Mouse (Mus musculus): ENCODE measurements around the gene Jazf1. TPM values are rescaled to one million over a fixed set of nuclear protein-coding genes. Genes with fewer than 3 reads are reported as not detected.

Jazf1 gene
- total and polyA plus RNA-seq, 3 experiments: not detected

GRCm38 (mm10) chr6:52883773-52884172, 184.7 kb downstream of the Jazf1 start:
- no peak for TF ChIP-seq USF1 (IDR thresholded peaks at IDR 0.05; ENCODE audit: low read depth, low read length)
- TF ChIP-seq TAL1 (IDR thresholded peaks at IDR 0.05; ENCODE audit: low read length): no peak
- no peak for TF ChIP-seq ETS1 (IDR thresholded peaks at IDR 0.05; ENCODE audit: low read depth, low read length)
- TF ChIP-seq NELFE (IDR thresholded peaks at IDR 0.05; ENCODE audit: low read depth, low read length): no peak
- TF ChIP-seq EP300 (IDR thresholded peaks at IDR 0.05; ENCODE audit: low read depth in 1 of 2, low read length in 2 of 2): no peak
- no peak for TF ChIP-seq UBTF (IDR thresholded peaks at IDR 0.05; ENCODE audit: borderline replicate concordance, insufficient read depth, low read depth, low read length)
- no peak for TF ChIP-seq HCFC1 (IDR thresholded peaks at IDR 0.05; ENCODE audit: low read depth, low read length)
- no peak for TF ChIP-seq MAZ (IDR thresholded peaks at IDR 0.05; ENCODE audit: low read depth, low read length)
- TF ChIP-seq MAX (IDR thresholded peaks at IDR 0.05; ENCODE audit: low read length): no peak
- no peak for TF ChIP-seq GATA1 (IDR thresholded peaks at IDR 0.05; ENCODE audit: low read depth, low read length)
- TF ChIP-seq KAT2A (conservative IDR thresholded peaks at IDR 0.05; ENCODE audit: low read depth, low read length): no peak
- TF ChIP-seq RCOR1 (IDR thresholded peaks at IDR 0.05; ENCODE audit: low read depth, low read length): no peak
- no peak for TF ChIP-seq ZNF384 (IDR thresholded peaks at IDR 0.05; ENCODE audit: low read depth, low read length)
- no peak for TF ChIP-seq ZC3H11A (IDR thresholded peaks at IDR 0.05; ENCODE audit: low read depth, low read length)
- no peak for TF ChIP-seq CTCF (IDR thresholded peaks at IDR 0.05 in 2 of 3, conservative IDR thresholded peaks at IDR 0.05 in 1 of 3; ENCODE audit: control insufficient read depth in 1 of 3, insufficient read depth in 1 of 3, low read depth in 2 of 3, low read length in 3 of 3, poor library complexity in 1 of 3, severe bottlenecking in 1 of 3)
- TF ChIP-seq SIN3A (IDR thresholded peaks at IDR 0.05; ENCODE audit: low read length): no peak
- TF ChIP-seq NRF1 (IDR thresholded peaks at IDR 0.05; ENCODE audit: insufficient read depth, low read depth, low read length, poor library complexity, severe bottlenecking): no peak
- TF ChIP-seq MAFK (IDR thresholded peaks at IDR 0.05; ENCODE audit: borderline replicate concordance, low read depth, low read length): no peak
- TF ChIP-seq RAD21 (IDR thresholded peaks at IDR 0.05; ENCODE audit: low read depth, low read length): no peak
- no peak for TF ChIP-seq JUND (IDR thresholded peaks at IDR 0.05; ENCODE audit: low read depth, low read length)
- H3K4me3 ChIP-seq (ENCODE audit: control insufficient read depth in 1 of 2, insufficient read depth in 1 of 2, low read depth in 2 of 2, low read length in 2 of 2): no peak overlapping the region

GRCm38 (mm10) chr6:52877176-52877575, 191.3 kb downstream of the Jazf1 start:
- TF ChIP-seq MAFK (IDR thresholded peaks at IDR 0.05; ENCODE audit: borderline replicate concordance, low read depth, low read length) (no peak), ZMIZ1 (IDR thresholded peaks at IDR 0.05; ENCODE audit: low read depth, low read length) (no peak), TCF12 (IDR thresholded peaks at IDR 0.05; ENCODE audit: low read depth, low read length) (no peak), CHD1 (IDR thresholded peaks at IDR 0.05; ENCODE audit: low read depth, low read length) (no peak), CTCF (IDR thresholded peaks at IDR 0.05 in 2 of 3, conservative IDR thresholded peaks at IDR 0.05 in 1 of 3; ENCODE audit: control insufficient read depth in 1 of 3, insufficient read depth in 1 of 3, low read depth in 2 of 3, low read length in 3 of 3, poor library complexity in 1 of 3, severe bottlenecking in 1 of 3) (no peak), E2F4 (IDR thresholded peaks at IDR 0.05; ENCODE audit: borderline replicate concordance, low read depth, low read length) (no peak), SIN3A (IDR thresholded peaks at IDR 0.05; ENCODE audit: low read length) (no peak), MYC (IDR thresholded peaks at IDR 0.05; ENCODE audit: low read depth, low read length) (no peak), JUND (IDR thresholded peaks at IDR 0.05; ENCODE audit: low read depth, low read length) (no peak), TAL1 (IDR thresholded peaks at IDR 0.05; ENCODE audit: low read length) (no peak), USF1 (IDR thresholded peaks at IDR 0.05; ENCODE audit: low read depth, low read length) (no peak), MXI1 (IDR thresholded peaks at IDR 0.05; ENCODE audit: low read depth, low read length) (no peak), KAT2A (conservative IDR thresholded peaks at IDR 0.05; ENCODE audit: low read depth, low read length) (no peak), ZNF384 (IDR thresholded peaks at IDR 0.05; ENCODE audit: low read depth, low read length) (no peak), BHLHE40 (IDR thresholded peaks at IDR 0.05; ENCODE audit: borderline replicate concordance, low read depth, low read length) (no peak)
- peaks cover 0 to 2% of the 10 kb centered on the region in 2 experiments; a peak in 2 of 4 replicates for H3K27me3 ChIP-seq (ENCODE audit: control insufficient read depth in 1 of 2, insufficient read depth in 2 of 2, low read length in 2 of 2)
- H3K9ac ChIP-seq (ENCODE audit: control insufficient read depth, low read depth, low read length, poor library complexity, severe bottlenecking): no peak overlapping the region
- no peak overlapping the region for H3K27ac ChIP-seq (ENCODE audit: control insufficient read depth, low read depth, low read length)
- H3K79me2 ChIP-seq (ENCODE audit: control insufficient read depth, insufficient read depth, low read length, poor library complexity): no peaks in the 10 kb centered on the region
- no peaks in the 10 kb centered on the region for H3K36me3 ChIP-seq (ENCODE audit: control insufficient read depth in 1 of 2, insufficient read depth in 2 of 2, low read length in 2 of 2)
- no peaks in the 10 kb centered on the region for H3K9me3 ChIP-seq (replicated peaks; ENCODE audit: insufficient read depth, low read length)
- H3K4me1 ChIP-seq (ENCODE audit: control insufficient read depth in 1 of 2, insufficient read depth in 2 of 2, low read length in 2 of 2): no peaks in the 10 kb centered on the region
- no peak overlapping the region for H3K4me3 ChIP-seq (ENCODE audit: control insufficient read depth in 1 of 2, insufficient read depth in 1 of 2, low read depth in 2 of 2, low read length in 2 of 2)
- no peak for DNase-seq (ENCODE audit: low read depth, low spot score)

More at GRCm38 (mm10) chr6:52883773-52884172, 184.7 kb downstream of the Jazf1 start:
- H3K36me3 ChIP-seq (ENCODE audit: control insufficient read depth in 1 of 2, insufficient read depth in 2 of 2, low read length in 2 of 2): no peaks in the 10 kb centered on the region
- H3K27me3 ChIP-seq (ENCODE audit: control insufficient read depth in 1 of 2, insufficient read depth in 2 of 2, low read length in 2 of 2): no peaks in the 10 kb centered on the region; a peak in 1 of 4 replicates
- H3K9me3 ChIP-seq (replicated peaks; ENCODE audit: insufficient read depth, low read length): no peaks in the 10 kb centered on the region
- no peak overlapping the region for H3K9ac ChIP-seq (ENCODE audit: control insufficient read depth, low read depth, low read length, poor library complexity, severe bottlenecking)
- H3K4me1 ChIP-seq (ENCODE audit: control insufficient read depth in 1 of 2, insufficient read depth in 2 of 2, low read length in 2 of 2): no peaks in the 10 kb centered on the region
- no peak for DNase-seq (ENCODE audit: low read depth, low spot score)
- no peaks in the 10 kb centered on the region for H3K79me2 ChIP-seq (ENCODE audit: control insufficient read depth, insufficient read depth, low read length, poor library complexity)
- no peak overlapping the region for H3K27ac ChIP-seq (ENCODE audit: control insufficient read depth, low read depth, low read length)
